Mouse (Mus musculus) adrenal gland, adult (tissue): ENCODE measurements around the gene Pdhx.

ENCODE experiments used
- DNase-seq, 2 experiments: peaks; one replicate each; pipeline ENCODE4 v3.0.0; 2022 to 2023; ENCODE audit warnings: low spot score in 1 of 2; ENCODE audit not compliant: inconsistent age in 2 of 2

The Pdhx gene

GRCm38 (mm10) chr2:103073219-103073982 lies at the start of gene Pdhx, which contains the start of gene Apip:
Gene Pdhx (minus strand): TSS chr2:103073513.
Gene Apip (plus strand): TSS chr2:103073675.
- peak; percentile 100 for DNase-seq

- no peak for DNase-seq
These were observed 46.0 kb upstream of the Pdhx start for GRCm38 (mm10) chr2:103119197-103119854.

- peak; percentile 30 to 72 for DNase-seq
These were observed 45.2 kb upstream of the Pdhx start for GRCm38 (mm10) chr2:103118324-103119196.

GRCm38 (mm10) chr2:103117212-103117611 lies 43.9 kb upstream of the Pdhx start:
- DNase-seq, result no peak

- DNase-seq, result no peak
These were observed 38.4 kb upstream of the Pdhx start for GRCm38 (mm10) chr2:103111669-103112068.

- DNase-seq, result no peak
These were observed 32.9 kb upstream of the Pdhx start for GRCm38 (mm10) chr2:103106172-103106571.

GRCm38 (mm10) chr2:103102595-103102994 lies 29.3 kb upstream of the Pdhx start:
- no peak for DNase-seq

- DNase-seq, result no peak
These were observed 16.2 kb upstream of the Pdhx start for GRCm38 (mm10) chr2:103089521-103089920.

- no peak for DNase-seq
These were observed 14.8 kb upstream of the Pdhx start for GRCm38 (mm10) chr2:103088099-103088498.

GRCm38 (mm10) chr2:103086432-103086831 lies 13.1 kb upstream of the Pdhx start:
- peak in 1 of 2 experiments; percentile 72 for DNase-seq

GRCm38 (mm10) chr2:103085633-103086032 lies 12.3 kb upstream of the Pdhx start:
- DNase-seq, result no peak

GRCm38 (mm10) chr2:103084451-103084850 lies 11.1 kb upstream of the Pdhx start:
- DNase-seq, result peak in 1 of 2 experiments; percentile 75

- no peak for DNase-seq
These were observed 9.5 kb upstream of the Pdhx start for GRCm38 (mm10) chr2:103082853-103083252.

- no peak for DNase-seq
These were observed 8.4 kb upstream of the Pdhx start for GRCm38 (mm10) chr2:103081706-103082105.

- DNase-seq, result peak in 1 of 2 experiments; percentile 52
These were observed 7.8 kb upstream of the Pdhx start for GRCm38 (mm10) chr2:103081117-103081516.

GRCm38 (mm10) chr2:103070586-103070985 lies 2.7 kb downstream of the Pdhx start:
- DNase-seq, result peak in 1 of 2 experiments; percentile 51

- DNase-seq, result no peak
These were observed 3.4 kb downstream of the Pdhx start for GRCm38 (mm10) chr2:103069752-103070405.

- DNase-seq, result no peak
These were observed 4.7 kb downstream of the Pdhx start for GRCm38 (mm10) chr2:103068602-103069001.

GRCm38 (mm10) chr2:103067552-103068207 lies 5.6 kb downstream of the Pdhx start:
- DNase-seq, result no peak
